Mouse (Mus musculus) adrenal gland, adult 2 months (tissue): Measurements from ENCODE around the gene Gm43638. TPM values are rescaled to one million over a fixed set of nuclear protein-coding genes. Genes with fewer than 3 reads are reported as not detected.
"Not testable (repeated sequence)": the region's sequence is repeated elsewhere in the genome, so short reads cannot be mapped to it uniquely, and the experiment has no call there.

Source experiments
- DNase-seq: peaks from one replicate; pipeline ENCODE4 v3.0.0; 2021
- long read RNA-seq: library from polyadenylated mRNA; stranded (forward); transcript quantifications from one replicate; pipeline ENCODE4 v2.0.0, GENCODE M21; 2021
- polyA plus RNA-seq: library from polyadenylated mRNA; depleted of rRNA; stranded (reverse); fragments of >200 nt; gene quantifications from 2 replicates; pipeline ENCODE4 v1.2.3, GENCODE M21; 2012; rRNA removed
- total RNA-seq, 2 experiments: library from RNA; stranded (reverse); gene quantifications; 2 replicates each; pipeline ENCODE4 v1.2.3; 2021

Gm43638 gene
- total RNA-seq (not detected), polyA plus RNA-seq (not detected in 2 replicates)
- long read RNA-seq: 0 reads

- DNase-seq: not testable (repeated sequence)
Measured at GRCm38 (mm10) chr5:87486706-87487105, at the start of gene Gm43638. Gene Gm43638 (minus strand): TSS chr5:87486806.

GRCm38 (mm10) chr5:87535994-87536644, 49.5 kb upstream of the Gm43638 start:
- no peak for DNase-seq

DNA sequence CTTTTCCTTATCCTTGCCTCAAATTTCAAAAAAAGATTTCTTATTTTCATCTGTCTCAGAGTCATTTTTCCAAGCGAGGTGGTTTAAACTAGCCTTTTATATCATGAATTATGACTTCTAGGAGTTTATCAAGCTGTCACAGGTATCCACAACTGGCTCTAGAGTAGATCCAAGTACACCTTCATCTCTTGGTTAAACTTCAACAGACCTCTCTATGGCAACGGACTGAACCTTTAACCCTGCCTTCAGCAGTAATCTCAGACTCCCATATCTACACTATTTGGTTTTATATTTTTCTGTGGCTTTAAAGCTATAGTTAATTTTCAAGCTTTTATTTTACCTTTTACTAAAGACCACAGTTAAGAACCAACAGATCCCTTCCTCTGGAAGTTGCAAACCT, 45.7 kb upstream of the Gm43638 start:
- DNase-seq: no peak

- DNase-seq: not testable (repeated sequence)
Measured at GRCm38 (mm10) chr5:87523561-87523960, 37.0 kb upstream of the Gm43638 start.

DNA sequence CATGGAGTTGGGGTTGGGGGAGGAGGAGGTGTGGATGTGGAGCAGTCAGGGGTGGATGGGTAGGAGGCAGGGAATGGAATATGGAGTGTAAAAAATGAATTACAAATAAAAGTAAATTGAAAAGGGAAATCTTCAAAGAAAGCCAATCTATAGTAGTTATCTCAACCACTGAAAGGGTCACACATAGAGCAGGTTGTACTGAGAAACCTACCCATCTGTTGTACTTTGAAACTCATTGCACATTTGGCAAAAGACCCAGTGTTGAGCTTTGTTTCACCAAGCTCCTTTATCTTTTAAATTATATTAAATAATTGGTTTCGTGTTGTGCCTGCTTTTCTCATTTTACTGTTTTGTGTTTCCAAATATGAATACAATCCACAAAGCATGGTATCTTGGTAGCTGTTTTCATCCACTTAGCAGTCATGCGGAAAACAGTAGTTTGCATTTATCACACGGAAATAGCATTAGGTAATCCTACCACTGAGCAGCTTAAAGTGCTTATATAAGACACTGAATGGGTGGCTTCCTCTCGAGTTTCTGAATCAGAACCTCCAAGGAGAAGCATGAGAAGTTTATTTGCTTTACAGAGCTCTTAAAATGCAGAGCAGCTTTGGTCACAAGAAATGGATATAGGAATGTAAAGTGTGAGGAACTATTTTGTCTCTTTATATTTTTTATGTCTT, 19.3 kb upstream of the Gm43638 start:
- DNase-seq: no peak

DNA sequence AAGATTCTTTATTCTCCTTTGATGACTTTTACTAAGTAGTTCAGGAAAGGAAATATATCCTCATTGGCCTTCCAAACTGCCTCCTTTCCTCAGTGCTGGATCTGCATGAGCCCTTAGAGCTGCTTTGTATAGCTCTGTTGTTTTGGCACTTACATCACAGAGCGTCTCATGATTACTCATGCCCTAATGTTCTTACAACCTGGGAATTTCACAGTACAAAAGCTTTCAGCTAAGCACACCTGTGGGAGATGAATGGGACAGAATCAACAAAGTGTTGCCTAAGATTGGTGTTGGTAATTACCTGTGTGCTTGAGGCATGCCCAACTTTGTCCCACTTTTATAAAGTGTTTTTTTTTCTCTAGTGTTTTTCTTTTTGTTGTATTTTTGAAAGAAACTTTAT, 16.1 kb upstream of the Gm43638 start:
- DNase-seq: no peak

GRCm38 (mm10) chr5:87499341-87499740, 12.7 kb upstream of the Gm43638 start:
- DNase-seq: no peak

DNA sequence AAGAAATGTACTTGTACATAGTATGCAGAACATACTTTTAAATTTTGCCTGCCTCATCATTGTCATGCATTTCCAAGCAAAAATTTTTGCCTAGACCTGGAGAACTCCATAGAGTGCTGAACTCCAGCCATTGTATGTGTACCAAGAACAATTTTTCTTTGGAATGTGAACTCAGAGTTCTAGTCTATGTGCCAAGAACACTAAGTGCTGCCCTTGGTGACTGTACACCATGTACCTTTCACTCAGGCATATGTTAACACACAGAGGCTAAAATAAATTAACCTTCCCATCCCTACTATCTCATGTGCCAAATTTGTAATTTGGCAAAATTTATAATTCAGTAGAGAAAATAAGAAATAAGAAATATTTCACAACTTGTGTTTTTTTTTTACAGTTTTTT, 12.3 kb upstream of the Gm43638 start:
- DNase-seq: no peak

DNA sequence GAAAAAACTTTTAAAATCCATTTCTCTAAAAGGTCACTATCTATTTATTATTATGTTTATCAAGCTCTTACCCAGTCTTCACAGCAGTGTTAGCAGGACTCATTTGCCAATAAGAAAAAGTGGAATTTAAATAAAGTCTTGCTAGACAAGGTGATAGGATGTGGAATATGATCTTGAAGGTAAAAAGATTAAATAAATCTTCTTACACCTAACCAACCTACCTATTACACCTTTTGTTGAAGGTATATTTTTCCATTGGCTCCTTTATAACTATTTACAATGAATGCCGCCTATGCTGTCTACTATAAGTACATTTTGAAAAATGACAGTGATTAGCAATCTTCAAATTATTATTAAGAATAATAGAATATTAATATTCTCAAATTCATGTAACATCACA, 4.2 kb upstream of the Gm43638 start, which contains the start of gene Ugt2a1:
TSS of gene Ugt2a1 (minus strand) at position 101 of the 400 bp plus-strand sequence.
- DNase-seq: no peak

DNA sequence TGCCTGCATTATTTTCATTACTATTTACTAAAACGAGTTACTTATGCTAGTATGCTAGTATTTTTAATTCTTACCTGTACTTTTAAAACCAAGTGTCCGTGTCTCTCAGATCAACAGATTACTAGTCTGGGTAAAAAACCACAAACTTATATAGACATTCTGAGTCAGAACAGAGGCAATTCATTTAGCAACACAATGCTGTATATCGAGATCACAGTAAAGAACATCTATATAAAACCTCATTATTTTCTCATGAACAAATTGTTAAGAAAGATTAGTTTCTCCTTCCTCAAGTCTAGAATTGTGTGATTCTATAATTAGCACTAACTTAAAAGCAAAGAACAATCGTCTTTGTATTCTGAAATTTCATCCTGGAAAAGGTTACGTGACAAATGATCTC, 4.4 kb downstream of the Gm43638 start, which contains the start of gene Ugt2a2:
TSS of gene Ugt2a2 (minus strand) at position 101 of the 400 bp plus-strand sequence.
- no peak for DNase-seq

DNA sequence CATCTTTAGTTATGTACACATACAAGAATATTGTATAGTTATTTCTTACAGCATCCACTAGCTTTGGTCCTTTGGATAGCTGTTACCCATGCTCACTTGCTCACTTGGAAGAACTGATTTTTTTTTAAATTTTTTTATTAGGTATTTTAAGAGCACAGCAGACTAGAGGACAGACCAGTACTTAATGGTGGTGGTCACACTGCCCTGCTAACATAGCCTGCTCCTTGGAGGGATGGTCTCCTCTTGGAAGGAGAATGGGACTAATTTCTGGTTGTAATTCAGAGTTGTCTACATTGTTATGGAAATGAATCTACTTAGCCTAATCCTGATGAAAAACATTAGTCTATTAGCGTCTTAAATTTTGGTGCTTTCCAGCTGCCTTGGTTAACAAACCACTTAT, 27.8 kb downstream of the Gm43638 start:
- no peak for DNase-seq

DNA sequence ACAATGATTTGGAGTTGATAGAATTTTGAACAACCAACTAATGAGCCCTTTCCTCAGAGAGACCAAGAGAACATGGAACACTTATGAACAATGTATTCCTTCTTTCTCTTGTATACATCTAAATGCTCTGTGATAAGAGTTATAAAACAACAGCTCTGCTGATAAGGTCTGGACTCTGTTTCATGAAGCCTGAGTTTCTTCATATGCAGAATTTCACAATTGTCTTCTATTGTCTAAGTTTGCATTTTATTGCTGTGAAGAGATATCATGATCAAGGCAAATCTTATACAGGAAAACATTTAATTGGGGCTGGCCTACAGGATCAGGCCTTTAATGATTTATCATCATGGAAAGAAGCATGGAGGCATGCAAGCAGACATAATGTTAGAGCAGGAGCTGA, 28.9 kb downstream of the Gm43638 start:
- no peak for DNase-seq

GRCm38 (mm10) chr5:87456216-87456850, 30.3 kb downstream of the Gm43638 start:
- DNase-seq: no peak

GRCm38 (mm10) chr5:87455519-87455918, 31.1 kb downstream of the Gm43638 start:
- no peak for DNase-seq

DNA sequence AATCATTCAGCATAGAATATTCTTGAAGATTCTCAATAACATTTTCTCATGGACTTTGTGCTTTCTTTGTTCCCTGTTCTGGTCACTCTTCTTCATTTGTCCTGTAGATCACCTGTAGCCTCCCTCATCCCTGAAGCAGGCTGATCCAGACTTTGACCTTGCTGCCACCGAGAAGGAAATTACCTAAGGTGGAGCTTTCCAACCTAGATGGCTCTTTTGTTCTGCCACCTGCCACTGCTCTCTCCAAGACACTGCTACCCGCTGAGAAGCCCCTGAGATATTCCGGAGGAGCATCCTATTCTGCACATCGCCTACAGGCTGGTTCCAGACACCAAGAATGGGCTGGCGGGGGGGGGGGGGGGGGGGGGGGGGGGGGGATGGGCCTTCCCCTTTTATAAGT, 34.1 kb downstream of the Gm43638 start:
- DNase-seq: not testable (repeated sequence)

GRCm38 (mm10) chr5:87436264-87436663, 50.3 kb downstream of the Gm43638 start:
- no peak for DNase-seq

DNA sequence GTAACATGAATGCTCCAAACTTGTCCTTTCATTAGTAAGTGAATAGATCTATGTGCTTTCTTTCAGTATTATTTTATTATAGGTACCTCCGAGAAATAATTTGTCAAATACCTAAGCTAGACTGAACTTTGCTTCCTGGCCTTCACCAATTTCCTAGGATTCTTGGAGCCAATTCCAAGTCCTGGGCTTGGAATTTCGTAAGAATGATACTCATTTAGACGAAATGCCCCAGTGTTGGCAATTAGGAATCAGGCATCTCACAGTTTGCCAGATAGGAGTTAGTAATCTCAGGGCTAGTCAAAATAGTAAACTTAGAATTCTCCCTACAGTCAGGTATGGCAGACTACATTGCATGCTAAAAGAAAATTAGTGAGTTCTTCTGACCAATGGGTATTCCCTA, 60.9 kb downstream of the Gm43638 start:
- DNase-seq: no peak

DNA sequence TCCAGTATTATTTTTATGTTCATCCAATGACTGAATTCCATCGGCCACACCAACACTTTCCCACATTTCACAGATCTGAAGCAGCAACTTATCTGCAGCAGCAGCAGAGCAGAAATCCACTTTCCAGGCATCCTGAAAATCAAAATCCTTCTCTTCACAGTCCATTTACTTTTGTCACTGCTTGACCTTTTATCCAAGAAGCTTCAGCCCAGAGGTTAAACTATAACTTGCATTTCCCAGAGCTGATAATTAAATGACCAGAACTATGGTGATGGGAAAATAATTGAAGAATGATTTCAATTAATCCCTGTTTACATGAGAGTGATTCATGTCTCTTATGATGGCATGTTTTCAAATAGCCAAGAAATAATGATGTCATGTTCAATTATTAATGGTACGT, 62.6 kb downstream of the Gm43638 start, which contains the start of gene Ugt2b38:
TSS of gene Ugt2b38 (minus strand) at position 163 of the 400 bp plus-strand sequence.
- DNase-seq: not testable (repeated sequence)

Other genes with a start within 250 kb of the Gm43638 start
- gene Ugt2b37, start 232.0 kb downstream of the Gm43638 start, total RNA-seq: under 1 TPM in 1 of 2 experiments, not detected in 1; 0.20 TPM
- not detected in 2 replicates for gene Ugt2b37, start 232.0 kb downstream of the Gm43638 start, polyA plus RNA-seq
- gene Ugt2a3, start 149.6 kb downstream of the Gm43638 start, total RNA-seq: under 1 TPM in 1 of 2 experiments, not detected in 1; 0.26 TPM
- gene Ugt2a3, start 149.6 kb downstream of the Gm43638 start, polyA plus RNA-seq: not detected in 2 replicates
- gene Ugt2b38, start 62.6 kb downstream of the Gm43638 start, total RNA-seq: not detected
- not detected in 2 replicates for gene Ugt2b38, start 62.6 kb downstream of the Gm43638 start, polyA plus RNA-seq
- gene Ugt2a2, start 4.5 kb downstream of the Gm43638 start, total RNA-seq: not detected
- gene Ugt2a2, start 4.5 kb downstream of the Gm43638 start, polyA plus RNA-seq: not detected in 2 replicates
- not detected for gene Ugt2a1, start 4.1 kb upstream of the Gm43638 start, total RNA-seq
- not detected in 2 replicates for gene Ugt2a1, start 4.1 kb upstream of the Gm43638 start, polyA plus RNA-seq
- not detected for gene Sult1b1, start 51.4 kb upstream of the Gm43638 start, total RNA-seq
- gene Sult1b1, start 51.4 kb upstream of the Gm43638 start, polyA plus RNA-seq: not detected in 2 replicates
- under 1 TPM in 1 of 2 experiments, not detected in 1; 0.40 TPM for gene Sult1d1, start 82.2 kb upstream of the Gm43638 start, total RNA-seq
- gene Sult1d1, start 82.2 kb upstream of the Gm43638 start, polyA plus RNA-seq: not detected in 2 replicates
- 1 to 10 TPM in 1 of 2 experiments, under 1 TPM in 1; 0.84 to 3.9 TPM for gene Sult1e1, start 104.8 kb upstream of the Gm43638 start, total RNA-seq
- gene Sult1e1, start 104.8 kb upstream of the Gm43638 start, polyA plus RNA-seq: not detected in 2 replicates
- gene Csn1s1, start 179.4 kb upstream of the Gm43638 start, total RNA-seq: not detected
- not detected in 2 replicates for gene Csn1s1, start 179.4 kb upstream of the Gm43638 start, polyA plus RNA-seq
- not detected for gene Csn2, start 212.8 kb upstream of the Gm43638 start, total RNA-seq
- not detected in 2 replicates for gene Csn2, start 212.8 kb upstream of the Gm43638 start, polyA plus RNA-seq